Mouse (Mus musculus) cerebellum, adult 2 months (tissue): ENCODE results near the gene Fuom.

Experiments
- CTCF ChIP-seq: fragments of 200-500 bp; IDR thresholded peaks from 2 replicates; pipeline ENCODE4 v1.5.1; 2011; ENCODE audit warnings: low read depth, mild to moderate bottlenecking, control low read depth, low read length, moderate library complexity, borderline replicate concordance; ENCODE audit not compliant: insufficient read depth
- POLR2A ChIP-seq: fragments of 200-500 bp; IDR thresholded peaks from 2 replicates; pipeline ENCODE4 v1.6.1; 2011; ENCODE audit warnings: low read length, control low read depth, borderline replicate concordance; ENCODE audit not compliant: insufficient read depth

DNA sequence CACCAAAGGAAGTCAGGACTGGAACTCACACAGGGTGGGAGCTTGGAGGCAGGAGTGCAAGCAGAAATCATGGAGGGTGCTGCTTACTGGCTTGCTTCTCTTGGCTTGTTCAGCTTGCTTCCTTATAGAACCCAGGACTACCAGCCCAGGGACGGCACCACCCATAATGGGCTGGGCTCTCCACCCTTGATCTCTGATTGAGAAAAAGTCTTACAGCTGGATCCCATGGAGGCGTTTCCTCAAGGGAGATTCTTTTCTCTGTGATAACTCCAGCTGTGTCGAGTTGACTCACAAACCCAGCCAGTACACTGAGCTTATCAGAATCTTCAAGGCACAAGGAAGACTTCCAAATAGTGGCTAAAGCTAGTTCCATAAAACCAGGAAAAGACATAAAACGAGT is 20.5 kb upstream of the Fuom start:
- TF ChIP-seq CTCF (no peak), POLR2A (no peak)
